Mouse (Mus musculus) c-Kit-positive CD71-positive TER-119-negative erythroid progenitor cells, embryonic 14.5 days (primary cell): ENCODE results near the gene Ceacam12.
"Not testable (repeated sequence)": the region's sequence is repeated elsewhere in the genome, so short reads cannot be mapped to it uniquely, and the experiment has no call there.

Experiments
- DNase-seq: peaks from one replicate; pipeline ENCODE4 v3.0.0-alpha.2; 2013; ENCODE audit warnings: low read depth

Ceacam12 gene

DNA sequence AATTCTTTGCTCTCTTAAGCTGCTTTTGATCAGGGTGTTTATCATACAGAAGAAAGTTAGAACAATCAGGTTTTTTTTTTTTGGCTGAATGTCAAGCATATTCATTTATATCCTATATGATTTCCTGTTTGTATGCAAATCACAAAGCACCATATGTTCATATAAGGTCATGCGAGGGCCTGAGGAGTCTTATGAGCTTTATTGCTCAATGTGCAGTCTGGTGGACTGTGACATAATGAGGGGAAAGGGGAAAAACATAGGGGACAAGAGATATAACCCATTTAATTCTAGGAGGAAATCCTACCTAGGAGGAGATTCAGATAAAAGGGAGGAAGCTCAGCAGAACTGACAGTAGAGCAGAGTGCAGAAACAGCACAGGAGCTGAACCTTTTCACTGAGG is at the start of gene Ceacam12:
Gene Ceacam12, plus strand, starts transcription at position 301 of the 400 bp plus-strand sequence.
- no peak for DNase-seq

GRCm38 (mm10) chr7:18073821-18074220 is 8.1 kb downstream of the Ceacam12 start:
- DNase-seq = not testable (repeated sequence)

DNA sequence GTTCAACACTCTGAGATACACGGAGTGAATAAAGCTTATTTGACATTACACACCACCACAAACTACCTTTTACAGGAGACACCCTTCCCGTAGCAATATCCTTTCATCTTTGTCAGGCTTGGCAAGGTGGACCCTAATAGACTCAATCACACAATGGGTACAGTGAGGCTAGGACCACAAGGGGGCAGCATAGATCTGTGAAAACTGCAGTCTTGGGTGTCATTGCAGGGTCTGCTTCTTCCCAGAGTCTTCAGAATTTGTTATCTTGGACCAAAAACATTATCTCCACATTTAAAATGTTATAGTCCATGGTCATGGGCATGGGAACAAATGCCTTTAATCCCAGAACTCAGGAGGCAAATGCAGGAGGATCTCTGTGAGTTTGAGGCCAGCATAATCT is 35.1 kb downstream of the Ceacam12 start:
- no peak for DNase-seq
